Mouse (Mus musculus): Measurements from ENCODE around the gene Spats2.

The Spats2 gene

GRCm38 (mm10) chr15:99259167-99259729 is 133.5 kb downstream of the Spats2 start:
- DNase-seq (ENCODE audit: low read depth), result no peak

- DNase-seq (ENCODE audit: low read depth), result peak; percentile 49
Measured at GRCm38 (mm10) chr15:99259730-99260252, 134.1 kb downstream of the Spats2 start.

- no peak for DNase-seq (ENCODE audit: low read depth)
Measured at GRCm38 (mm10) chr15:99262702-99263101, 137.0 kb downstream of the Spats2 start.
